Mouse (Mus musculus): ENCODE data around the gene Cpt1a. TPM values are rescaled to one million over a fixed set of nuclear protein-coding genes. Genes with fewer than 3 reads are reported as not detected.

Cpt1a gene
- polyA plus RNA-seq, 1 experiment from 2014 or later = 12.9 TPM

DNA sequence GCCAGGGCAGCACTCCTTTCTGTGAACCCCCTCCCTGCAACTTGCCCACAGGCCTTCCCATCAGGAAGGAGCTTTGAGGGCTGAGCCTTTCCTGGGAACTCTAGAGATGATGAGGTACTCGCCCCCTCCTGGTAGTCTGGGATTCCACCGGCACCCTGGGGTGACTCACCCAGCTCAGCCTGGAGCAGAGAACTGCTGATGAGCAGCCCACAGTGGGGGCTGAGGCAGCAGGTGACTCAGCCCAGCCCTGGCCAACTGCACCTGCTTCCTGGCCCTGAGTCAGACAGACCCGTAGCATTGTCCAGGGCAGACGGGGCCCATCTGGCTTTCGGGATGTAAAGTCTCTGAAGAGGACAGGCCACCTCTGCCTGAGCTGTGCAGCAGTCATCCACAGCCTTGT lies 97.1 kb downstream of the Cpt1a start:
- WGBS = 48% methylated on average over 5 of the region's 5 CpGs
- Histone ChIP-seq H3K27me3 (peaks cover 20% of the 10 kb centered on the region), H3K27ac (no peak overlapping the region), H3K4me2 (replicated peaks) (no peak overlapping the region), H3K4me3 (replicated peaks) (no peak overlapping the region), H3K4me1 (replicated peaks) (peaks cover 4% of the 10 kb centered on the region), H3K9ac (replicated peaks) (no peak overlapping the region), H3K9me3 (no peaks in the 10 kb centered on the region), H3K36me3 (no peaks in the 10 kb centered on the region)
- 0 out of 2 replicates have a peak, but pooled peaks have one; percentile 8 for ATAC-seq

- WGBS = 34% methylated on average over 6 of the region's 6 CpGs
- H3K4me2 ChIP-seq (replicated peaks) = no peak overlapping the region
These were observed 100.4 kb downstream of the Cpt1a start for GRCm38 (mm10) chr19:3422488-3422887.

DNA sequence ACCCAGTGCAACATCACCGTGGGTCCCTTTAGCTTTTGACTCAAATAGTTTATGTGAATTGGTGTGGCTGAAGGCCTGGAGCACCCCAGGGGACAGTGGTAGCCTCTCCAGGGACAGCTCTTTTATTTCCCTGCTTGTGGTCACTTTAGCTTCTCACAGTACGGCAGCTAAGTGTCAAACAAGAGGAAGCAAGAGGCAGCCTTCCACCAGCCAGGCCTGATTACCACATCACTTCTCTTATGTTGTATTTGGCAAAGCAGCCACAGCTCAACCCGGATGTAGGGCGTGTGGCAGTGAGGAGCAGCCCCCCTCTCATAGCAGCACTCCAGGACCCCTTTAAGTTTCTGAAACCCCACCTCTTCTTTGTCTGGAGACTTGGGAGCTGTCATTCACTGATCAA lies 100.8 kb downstream of the Cpt1a start:
- H3K9me3 ChIP-seq = no peaks in the 10 kb centered on the region
- ATAC-seq = no peak
- no peaks in the 10 kb centered on the region for H3K27me3 ChIP-seq
- no peak overlapping the region for H3K4me3 ChIP-seq (replicated peaks)
- no peaks in the 10 kb centered on the region for H3K36me3 ChIP-seq
- no peaks in the 10 kb centered on the region for H3K4me1 ChIP-seq (replicated peaks)
- WGBS = 64% methylated on average over 4 of the region's 4 CpGs
- H3K27ac ChIP-seq = no peak overlapping the region
- no peak overlapping the region for H3K9ac ChIP-seq (replicated peaks)
- no peak overlapping the region for H3K4me2 ChIP-seq (replicated peaks)

More at GRCm38 (mm10) chr19:3422488-3422887, 100.4 kb downstream of the Cpt1a start:
- ATAC-seq = no peak
- H3K4me3 ChIP-seq (replicated peaks) = no peak overlapping the region
- H3K27me3 ChIP-seq = no peaks in the 10 kb centered on the region
- H3K9ac ChIP-seq (replicated peaks) = no peak overlapping the region
- no peak overlapping the region for H3K27ac ChIP-seq
- H3K4me1 ChIP-seq (replicated peaks) = no peaks in the 10 kb centered on the region
- H3K36me3 ChIP-seq = no peaks in the 10 kb centered on the region
- H3K9me3 ChIP-seq = no peaks in the 10 kb centered on the region

- Histone ChIP-seq H3K4me3 (replicated peaks) (no peak overlapping the region), H3K4me2 (replicated peaks) (no peak overlapping the region), H3K36me3 (no peaks in the 10 kb centered on the region), H3K27me3 (no peaks in the 10 kb centered on the region), H3K9ac (replicated peaks) (no peak overlapping the region), H3K9me3 (no peaks in the 10 kb centered on the region), H3K27ac (no peak overlapping the region), H3K4me1 (replicated peaks) (peaks cover 3% of the 10 kb centered on the region; the same call in 1 of the 2 replicates)
- 88% methylated on average over 2 of the region's 2 CpGs for WGBS
- no peak for ATAC-seq
These were observed 102.1 kb downstream of the Cpt1a start for GRCm38 (mm10) chr19:3424214-3424613.

DNA sequence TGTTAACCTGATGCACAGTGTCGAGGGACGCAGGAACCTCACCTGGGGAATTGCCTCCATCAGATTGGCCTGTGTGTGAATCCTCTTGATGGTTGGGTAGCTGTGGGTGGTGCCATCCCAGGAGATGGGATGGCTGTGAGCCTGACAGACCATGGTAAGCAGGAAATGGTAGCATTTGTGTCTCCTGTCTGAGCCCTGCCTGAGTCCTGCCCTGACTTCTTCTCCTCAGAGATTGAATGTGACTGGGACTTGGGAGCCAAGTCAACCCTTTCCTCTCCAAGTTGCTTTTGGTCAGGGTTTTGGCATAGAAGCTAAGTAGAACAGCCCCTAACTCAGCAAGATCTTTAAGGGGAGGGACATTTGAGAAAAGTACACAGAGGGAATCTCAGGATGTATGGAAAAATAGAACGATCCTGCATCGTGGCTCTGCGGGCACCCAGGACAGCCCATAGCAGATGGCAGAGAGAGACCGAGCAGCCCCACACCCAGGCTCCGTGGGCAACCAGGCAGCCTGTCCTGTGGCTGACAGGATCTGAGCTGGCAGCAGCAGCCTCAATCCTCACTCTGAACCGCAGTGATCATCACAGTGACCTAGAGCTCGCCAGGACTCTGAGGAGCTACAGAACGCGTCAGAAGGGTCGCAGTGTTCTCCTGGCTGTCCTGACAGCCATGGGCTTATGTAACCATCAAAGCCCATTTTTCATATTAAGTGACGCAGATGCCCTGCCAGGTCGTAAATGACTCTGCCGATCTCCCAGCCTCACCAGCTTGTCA lies 106.1 kb downstream of the Cpt1a start:
- ATAC-seq = no peak
- no peak overlapping the region for H3K4me2 ChIP-seq (replicated peaks)
- 0 out of 2 replicates have a peak overlapping the region, but pooled peaks have one; percentile 28 for H3K9ac ChIP-seq (replicated peaks)
- WGBS = 87% methylated on average over 15 of the region's 15 CpGs
- peaks cover 6% of the 10 kb centered on the region; the same call in 1 of the 2 replicates for H3K4me1 ChIP-seq (replicated peaks)
- H3K9me3 ChIP-seq = no peaks in the 10 kb centered on the region
- no peaks in the 10 kb centered on the region for H3K27me3 ChIP-seq
- H3K4me3 ChIP-seq (replicated peaks) = no peak overlapping the region
- H3K27ac ChIP-seq = no peak overlapping the region
- H3K36me3 ChIP-seq = no peaks in the 10 kb centered on the region

DNA sequence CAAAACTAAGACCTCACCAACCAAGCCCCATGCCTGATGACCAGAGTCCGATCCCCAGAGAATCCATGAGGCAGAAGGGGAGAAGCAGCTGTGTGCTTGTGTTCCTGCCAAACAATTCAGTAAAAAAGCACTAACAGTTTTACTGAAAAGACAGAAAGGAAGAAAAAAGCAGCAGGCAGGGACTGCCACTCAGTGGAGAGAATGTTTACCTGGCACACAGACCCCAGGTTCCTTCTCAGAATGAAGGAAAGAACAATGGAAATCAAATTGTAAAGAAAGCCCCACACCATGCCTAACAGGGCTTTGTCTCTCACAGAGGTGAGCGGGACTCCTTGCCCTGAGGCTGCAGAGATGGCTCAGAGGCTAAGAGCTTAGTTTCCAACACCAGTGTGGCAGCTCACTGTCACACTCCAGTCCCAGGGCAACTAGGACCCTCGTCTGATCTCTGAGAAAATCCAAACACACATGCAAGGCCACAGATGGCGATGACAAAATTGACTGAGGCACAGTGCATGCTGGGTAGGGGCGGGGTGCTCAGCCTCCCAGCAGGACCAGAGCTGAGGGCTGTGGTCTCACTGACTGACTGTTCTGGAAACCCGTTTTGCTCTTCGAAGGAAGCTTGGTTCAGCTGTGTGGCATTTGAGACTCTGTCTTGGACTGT lies 107.2 kb downstream of the Cpt1a start:
- no peaks in the 10 kb centered on the region for H3K36me3 ChIP-seq
- ATAC-seq = peak; percentile 44
- H3K4me2 ChIP-seq (replicated peaks) = no peak overlapping the region
- peaks cover 13% of the 10 kb centered on the region; the same call in 1 of the 2 replicates for H3K4me1 ChIP-seq (replicated peaks)
- 40% methylated on average over 7 of the region's 7 CpGs for WGBS
- no peak overlapping the region for H3K4me3 ChIP-seq (replicated peaks)
- peak overlapping the region; percentile 59 for H3K27ac ChIP-seq
- no peaks in the 10 kb centered on the region for H3K9me3 ChIP-seq
- peak overlapping the region; percentile 28; the same call in 1 of the 2 replicates for H3K9ac ChIP-seq (replicated peaks)
- H3K27me3 ChIP-seq = no peaks in the 10 kb centered on the region

DNA sequence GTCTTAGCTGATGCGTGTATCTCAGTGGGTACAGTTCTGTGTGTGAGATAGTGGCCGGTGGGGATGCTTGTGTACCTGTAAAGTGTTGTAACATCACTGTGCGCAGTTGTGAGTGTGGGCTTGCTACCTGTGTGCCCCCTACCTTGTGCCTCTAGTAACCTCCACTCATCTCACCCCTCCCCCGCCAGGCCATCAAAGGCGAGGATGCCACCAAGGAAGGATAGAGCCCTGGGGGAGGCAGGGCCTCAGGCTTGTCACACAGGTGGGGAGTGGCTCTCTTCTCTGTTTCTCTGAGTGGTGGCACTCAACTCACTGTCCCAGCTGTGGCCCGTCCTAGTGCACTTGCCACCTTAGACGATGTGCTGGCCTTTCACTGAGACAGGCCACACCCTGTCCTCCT lies 108.9 kb downstream of the Cpt1a start:
- Histone ChIP-seq H3K36me3 (no peaks in the 10 kb centered on the region), H3K9ac (replicated peaks) (no peak overlapping the region), H3K4me3 (replicated peaks) (no peak overlapping the region), H3K4me2 (replicated peaks) (no peak overlapping the region), H3K27ac (no peak overlapping the region), H3K27me3 (no peaks in the 10 kb centered on the region), H3K4me1 (replicated peaks) (peaks cover 13% of the 10 kb centered on the region; the same call in 1 of the 2 replicates), H3K9me3 (no peaks in the 10 kb centered on the region)
- WGBS = 75% methylated on average over 7 of the region's 7 CpGs
- ATAC-seq = no peak

GRCm38 (mm10) chr19:3431969-3432368 lies 109.8 kb downstream of the Cpt1a start:
- H3K4me1 ChIP-seq (replicated peaks) = peaks cover 13% of the 10 kb centered on the region; the same call in 1 of the 2 replicates
- ATAC-seq = no peak
- no peaks in the 10 kb centered on the region for H3K36me3 ChIP-seq
- no peak overlapping the region for H3K4me2 ChIP-seq (replicated peaks)
- WGBS = 94% methylated on average over 1 of the region's 2 CpGs
- H3K27ac ChIP-seq = no peak overlapping the region
- H3K27me3 ChIP-seq = no peaks in the 10 kb centered on the region
- no peak overlapping the region for H3K4me3 ChIP-seq (replicated peaks)
- H3K9me3 ChIP-seq = no peaks in the 10 kb centered on the region
- no peak overlapping the region for H3K9ac ChIP-seq (replicated peaks)

DNA sequence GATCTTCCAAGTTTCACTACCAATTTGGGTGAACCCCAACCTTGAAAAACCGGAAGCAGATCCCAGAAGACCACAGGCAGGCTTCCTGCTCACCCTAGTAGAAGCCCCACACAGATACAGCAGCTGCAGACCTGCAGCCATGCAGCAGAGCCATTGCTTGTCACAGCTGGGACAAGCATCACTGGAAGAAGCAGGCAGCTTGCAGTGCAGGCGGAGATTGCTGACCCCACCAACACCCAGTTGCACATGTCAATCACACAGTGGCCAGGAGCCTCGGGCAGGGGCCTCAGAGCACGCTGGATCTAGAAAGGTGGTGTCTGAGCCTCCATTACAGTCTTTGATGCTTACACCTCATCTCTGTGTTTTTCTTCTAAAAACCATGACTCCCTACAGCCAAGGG lies 112.0 kb downstream of the Cpt1a start:
- Histone ChIP-seq H3K27me3 (no peaks in the 10 kb centered on the region), H3K4me2 (replicated peaks) (no peak overlapping the region), H3K9ac (replicated peaks) (no peak overlapping the region), H3K27ac (no peak overlapping the region), H3K9me3 (no peaks in the 10 kb centered on the region), H3K4me3 (replicated peaks) (no peak overlapping the region), H3K4me1 (replicated peaks) (peaks cover 11% of the 10 kb centered on the region; the same call in 1 of the 2 replicates), H3K36me3 (no peaks in the 10 kb centered on the region)
- ATAC-seq = no peak
- 32% methylated on average over 4 of the region's 4 CpGs for WGBS

- H3K27ac ChIP-seq = no peak overlapping the region
- no peaks in the 10 kb centered on the region for H3K36me3 ChIP-seq
- 0 out of 2 replicates have a peak, but pooled peaks cover 7% of the 10 kb centered on the region for H3K4me1 ChIP-seq (replicated peaks)
- 36% methylated on average over 4 of the region's 4 CpGs for WGBS
- no peak overlapping the region for H3K9ac ChIP-seq (replicated peaks)
- no peak for ATAC-seq
- no peak overlapping the region for H3K4me2 ChIP-seq (replicated peaks)
- no peak overlapping the region for H3K4me3 ChIP-seq (replicated peaks)
- no peaks in the 10 kb centered on the region for H3K27me3 ChIP-seq
- no peaks in the 10 kb centered on the region for H3K9me3 ChIP-seq
These were observed 112.5 kb downstream of the Cpt1a start for GRCm38 (mm10) chr19:3434641-3435040.
